Mouse (Mus musculus): ENCODE data around the gene Hspa12a.

The Hspa12a gene

GRCm38 (mm10) chr19:58860255-58861173, 82.9 kb downstream of the Hspa12a start:
- DNase-seq (ENCODE audit: low spot score in 2 of 2), result peak; percentile 73 to 86

- DNase-seq (ENCODE audit: low spot score in 2 of 2), result no peak
These were observed 83.6 kb downstream of the Hspa12a start for GRCm38 (mm10) chr19:58859831-58860254.

- no peak for DNase-seq (ENCODE audit: low spot score in 2 of 2)
These were observed 84.1 kb downstream of the Hspa12a start for GRCm38 (mm10) chr19:58859357-58859756.

- DNase-seq (ENCODE audit: low spot score in 2 of 2), result no peak
These were observed 87.2 kb downstream of the Hspa12a start for GRCm38 (mm10) chr19:58856129-58856855.

GRCm38 (mm10) chr19:58854899-58855298, 88.6 kb downstream of the Hspa12a start:
- DNase-seq (ENCODE audit: low spot score in 2 of 2), result no peak

- DNase-seq (ENCODE audit: low spot score in 2 of 2), result no peak
These were observed 90.3 kb downstream of the Hspa12a start for GRCm38 (mm10) chr19:58853036-58853735.

- peak; percentile 27 to 59 for DNase-seq (ENCODE audit: low spot score in 2 of 2)
These were observed 92.6 kb downstream of the Hspa12a start for GRCm38 (mm10) chr19:58850719-58851466.

GRCm38 (mm10) chr19:58849333-58850131, 93.9 kb downstream of the Hspa12a start:
- DNase-seq (ENCODE audit: low spot score in 2 of 2), result no peak

- DNase-seq (ENCODE audit: low spot score in 2 of 2), result no peak
These were observed 99.8 kb downstream of the Hspa12a start for GRCm38 (mm10) chr19:58843606-58844005.

- DNase-seq (ENCODE audit: low spot score in 2 of 2), result no peak
These were observed 102.7 kb downstream of the Hspa12a start for GRCm38 (mm10) chr19:58840721-58841271.

GRCm38 (mm10) chr19:58839806-58840205, 103.6 kb downstream of the Hspa12a start:
- no peak for DNase-seq (ENCODE audit: low spot score in 2 of 2)

- DNase-seq (ENCODE audit: low spot score in 2 of 2), result no peak
These were observed 104.1 kb downstream of the Hspa12a start for GRCm38 (mm10) chr19:58839345-58839744.

GRCm38 (mm10) chr19:58838706-58839105, 104.7 kb downstream of the Hspa12a start:
- DNase-seq (ENCODE audit: low spot score in 2 of 2), result no peak

- DNase-seq (ENCODE audit: low spot score in 2 of 2), result no peak
These were observed 109.7 kb downstream of the Hspa12a start for GRCm38 (mm10) chr19:58833639-58834180.

- no peak for DNase-seq (ENCODE audit: low spot score in 2 of 2)
These were observed 110.5 kb downstream of the Hspa12a start for GRCm38 (mm10) chr19:58832988-58833387.

- no peak for DNase-seq (ENCODE audit: low spot score in 2 of 2)
These were observed 112.1 kb downstream of the Hspa12a start for GRCm38 (mm10) chr19:58831280-58831922.

- no peak for DNase-seq (ENCODE audit: low spot score in 2 of 2)
These were observed 113.3 kb downstream of the Hspa12a start for GRCm38 (mm10) chr19:58830182-58830581.

- no peak for DNase-seq (ENCODE audit: low spot score in 2 of 2)
These were observed 113.9 kb downstream of the Hspa12a start for GRCm38 (mm10) chr19:58829575-58829974.

GRCm38 (mm10) chr19:58827656-58828055, 115.8 kb downstream of the Hspa12a start:
- no peak for DNase-seq (ENCODE audit: low spot score in 2 of 2)

Data from urinary bladder, postnatal 36 days (tissue).